Mouse (Mus musculus) hindbrain, postnatal 0 days (tissue): ENCODE results near the gene Suco. TPM values are rescaled to one million over a fixed set of nuclear protein-coding genes. Genes with fewer than 3 reads are reported as not detected.

Experiments
- ATAC-seq: fragments of 200-750 bp; cut with Nextera tagmentation; 2 replicates; pipeline ENCODE4 v1.8.0; 2017; ENCODE audit warnings: mild to moderate bottlenecking, moderate TSS enrichment, moderate library complexity
- DNase-seq: peaks from one replicate; pipeline ENCODE4 v3.0.0-alpha.2; 2015; ENCODE audit warnings: low spot score
- H3K27ac ChIP-seq: fragments of 300-500 bp; sonication (generic); 2 replicates; pipeline ENCODE4 v1.5.1; 2014; ENCODE audit warnings: mild to moderate bottlenecking
- H3K27me3 ChIP-seq: fragments of 300-500 bp; sonication (generic); 2 replicates; pipeline ENCODE4 v1.6.1; 2014; ENCODE audit warnings: low read length, mixed read lengths; ENCODE audit not compliant: insufficient read depth
- H3K36me3 ChIP-seq: fragments of 300-500 bp; sonication (generic); 2 replicates; pipeline ENCODE4 v1.6.1; 2014; ENCODE audit warnings: low read length, mixed read lengths; ENCODE audit not compliant: insufficient read depth
- H3K4me1 ChIP-seq: fragments of 300-500 bp; sonication (generic); 2 replicates; pipeline ENCODE4 v1.6.1; 2014; ENCODE audit warnings: antibody characterized with exemption, low read length, mixed read lengths; ENCODE audit not compliant: insufficient read depth
- H3K4me2 ChIP-seq: fragments of 300-500 bp; sonication (generic); 2 replicates; pipeline ENCODE4 v1.6.1; 2014; ENCODE audit warnings: low read depth, mild to moderate bottlenecking, low read length, moderate library complexity, mixed read lengths
- H3K4me3 ChIP-seq: fragments of 300-500 bp; sonication (generic); 2 replicates; pipeline ENCODE4 v1.5.1; 2014; ENCODE audit warnings: low read length
- H3K9ac ChIP-seq: fragments of 300-500 bp; sonication (generic); replicated peaks from 2 replicates; pipeline ENCODE4 v1.6.1; 2014; ENCODE audit warnings: mild to moderate bottlenecking, low read length, moderate library complexity, mixed read lengths
- H3K9me3 ChIP-seq: fragments of 300-500 bp; sonication (generic); 2 replicates; pipeline ENCODE4 v1.6.1; 2016; ENCODE audit warnings: low read length, mixed read lengths
- CTCF ChIP-seq: IDR thresholded peaks from 2 replicates; pipeline ENCODE4 v1.5.1; 2016; ENCODE audit warnings: antibody characterized with exemption, control low read depth, low read depth
- WGBS: fragments of 180-500 bp; shearing (Covaris S2); extraction: QIAGEN DNeasy Blood & Tissue Kit; methylation state at CpG from one replicate; pipeline ENCODE4 v1.1.7; 2014; 5-methylcytosine and 5-hydroxymethylcytosine counted together
- polyA plus RNA-seq: library from polyadenylated mRNA; unstranded; fragments of >200 nt; fragmentation: Nextera tagmentation; extraction: Ambion mirVana; gene quantifications from 2 replicates; pipeline ENCODE4 v1.2.1, GENCODE M21; 2015
- total RNA-seq: library from RNA; depleted of rRNA; stranded (reverse); fragments of >200 nt; gene quantifications from 2 replicates; pipeline ENCODE4 v1.2.3, GENCODE M21; 2014; rRNA removed

The Suco gene
- total and polyA plus RNA-seq, 2 experiments from 2014 or later: 18.1 to 23.6 TPM

DNA sequence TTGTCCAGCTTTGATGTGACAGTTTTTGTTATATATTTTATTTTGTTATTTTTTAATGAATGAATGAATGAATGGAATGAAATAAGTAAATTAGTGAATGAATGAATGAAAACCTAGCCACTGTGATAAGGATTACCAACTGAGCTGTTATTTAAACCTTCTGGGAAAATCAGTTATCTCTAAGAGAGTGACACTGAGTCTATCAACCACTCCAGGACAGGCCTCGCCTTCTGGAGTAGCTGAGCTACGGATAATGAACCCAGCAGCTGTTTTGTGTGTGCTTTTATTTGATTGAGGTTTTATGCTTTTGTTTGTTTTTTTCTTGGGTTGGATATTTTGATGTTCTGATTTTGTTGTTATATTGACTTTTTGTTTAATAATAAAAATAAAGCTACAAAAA lies 105.2 kb downstream of the Suco start:
- H3K4me2 ChIP-seq: no peak overlapping the region
- no peaks in the 10 kb centered on the region for H3K36me3 ChIP-seq
- H3K4me1 ChIP-seq: no peaks in the 10 kb centered on the region
- no peak for DNase-seq
- no peak overlapping the region for H3K4me3 ChIP-seq
- no peak for TF ChIP-seq CTCF
- H3K9me3 ChIP-seq: no peaks in the 10 kb centered on the region
- WGBS: 85% methylated on average over 2 of the region's 2 CpGs
- no peaks in the 10 kb centered on the region for H3K27me3 ChIP-seq
- H3K9ac ChIP-seq: no peak overlapping the region
- H3K27ac ChIP-seq: no peak overlapping the region
- no peak for ATAC-seq

DNA sequence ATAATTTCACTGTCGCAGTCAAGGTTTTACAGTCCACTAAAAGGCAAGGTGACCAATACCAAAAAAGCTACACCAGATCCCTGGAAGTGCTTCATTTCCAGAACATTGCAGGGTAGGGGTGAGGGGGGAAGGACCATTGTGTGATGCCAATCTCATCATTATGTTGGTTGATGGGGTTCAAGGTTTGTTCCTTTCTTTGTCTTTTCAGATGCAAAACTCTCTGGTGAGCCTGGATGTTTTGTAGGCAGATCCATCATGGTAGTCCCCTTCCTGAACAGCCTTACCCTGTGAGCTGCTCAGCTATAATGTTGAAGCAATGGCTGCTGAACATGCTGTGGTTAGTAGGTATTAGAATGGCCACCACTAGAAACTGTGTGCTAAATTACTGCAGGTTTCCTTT lies 107.2 kb downstream of the Suco start:
- Histone ChIP-seq H3K27ac (no peak overlapping the region), H3K4me1 (no peaks in the 10 kb centered on the region), H3K9ac (no peak overlapping the region), H3K4me2 (no peak overlapping the region), H3K4me3 (no peak overlapping the region), H3K27me3 (no peaks in the 10 kb centered on the region), H3K36me3 (no peaks in the 10 kb centered on the region), H3K9me3 (no peaks in the 10 kb centered on the region)
- DNase-seq: no peak
- 95% methylated on average over 1 of the region's 1 CpGs for WGBS
- no peak for TF ChIP-seq CTCF
- no peak for ATAC-seq

DNA sequence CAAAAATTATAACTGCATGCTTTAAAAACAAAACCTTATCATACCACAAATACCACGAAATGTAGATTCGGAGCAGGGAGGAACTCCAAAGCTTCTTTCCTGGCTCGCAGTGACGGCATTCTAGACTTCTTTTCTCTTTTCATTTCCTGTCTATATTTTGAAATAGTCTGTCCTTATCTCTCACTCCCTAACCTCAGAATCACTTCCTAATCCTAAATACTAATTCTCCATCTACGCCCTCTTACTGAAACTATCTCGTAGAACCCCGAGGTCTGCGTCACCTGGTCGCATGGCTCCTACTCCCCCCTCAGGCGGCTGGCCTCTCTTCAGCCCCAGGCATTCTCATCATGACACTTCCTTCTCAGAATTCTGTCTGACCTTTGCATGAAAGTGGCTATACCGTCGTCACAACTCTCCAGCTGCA lies 109.4 kb downstream of the Suco start:
- no peaks in the 10 kb centered on the region for H3K36me3 ChIP-seq
- H3K27ac ChIP-seq: no peak overlapping the region
- H3K4me2 ChIP-seq: no peak overlapping the region
- ATAC-seq (no peak), DNase-seq (no peak)
- TF ChIP-seq CTCF: no peak
- 75% methylated on average over 12 of the region's 12 CpGs for WGBS
- H3K4me1 ChIP-seq: no peaks in the 10 kb centered on the region
- H3K4me3 ChIP-seq: no peak overlapping the region
- no peak overlapping the region for H3K9ac ChIP-seq
- H3K9me3 ChIP-seq: no peaks in the 10 kb centered on the region
- no peaks in the 10 kb centered on the region for H3K27me3 ChIP-seq

DNA sequence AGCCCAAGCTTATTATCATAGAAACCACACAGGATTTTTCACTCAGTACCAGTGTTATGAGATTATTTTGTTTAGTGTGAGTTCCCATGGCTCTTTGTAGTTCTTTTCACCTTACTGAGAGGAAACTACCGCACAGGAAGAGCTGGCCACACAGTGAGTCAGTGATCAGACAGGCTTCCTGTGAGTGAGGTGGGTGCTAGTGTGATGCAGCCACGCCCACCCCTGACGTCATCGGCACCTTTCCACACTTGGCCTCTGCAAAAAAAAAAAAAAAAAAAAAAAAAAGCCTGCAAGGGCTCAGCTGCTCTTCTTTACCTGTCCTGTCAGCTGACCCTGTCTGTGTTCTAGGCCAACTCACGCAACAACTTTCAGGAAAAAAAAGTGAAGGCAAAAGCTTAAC lies 109.8 kb downstream of the Suco start:
- 53% methylated on average over 5 of the region's 5 CpGs for WGBS
- DNase-seq (no peak), ATAC-seq (no peak)
- Histone ChIP-seq H3K4me2 (no peak overlapping the region), H3K27me3 (no peaks in the 10 kb centered on the region), H3K9ac (no peak overlapping the region), H3K36me3 (no peaks in the 10 kb centered on the region), H3K9me3 (no peaks in the 10 kb centered on the region), H3K4me3 (no peak overlapping the region), H3K4me1 (no peaks in the 10 kb centered on the region), H3K27ac (no peak overlapping the region)
- no peak for TF ChIP-seq CTCF

Other genes starting within 250 kb of the Suco start
- gene Fasl, start 88.2 kb downstream of the Suco start, total RNA-seq: 0.63 and 1.4 TPM in 2 replicates
- 0.56 TPM in 1 of 2 replicates, not detected in the other for gene Fasl, start 88.2 kb downstream of the Suco start, polyA plus RNA-seq
- 8.4 and 12.6 TPM in 2 replicates for gene Pigc, start 92.5 kb upstream of the Suco start, total RNA-seq
- gene Pigc, start 92.5 kb upstream of the Suco start, polyA plus RNA-seq: 24.1 and 26.1 TPM in 2 replicates
- gene 4930558K02Rik, start 103.0 kb upstream of the Suco start, total RNA-seq: not detected in 2 replicates
- 0.19 and 0.35 TPM in 2 replicates for gene 4930558K02Rik, start 103.0 kb upstream of the Suco start, polyA plus RNA-seq